Comparison of ENCODE assay signal across 18 mouse cellular contexts in the genomic region with DNA sequence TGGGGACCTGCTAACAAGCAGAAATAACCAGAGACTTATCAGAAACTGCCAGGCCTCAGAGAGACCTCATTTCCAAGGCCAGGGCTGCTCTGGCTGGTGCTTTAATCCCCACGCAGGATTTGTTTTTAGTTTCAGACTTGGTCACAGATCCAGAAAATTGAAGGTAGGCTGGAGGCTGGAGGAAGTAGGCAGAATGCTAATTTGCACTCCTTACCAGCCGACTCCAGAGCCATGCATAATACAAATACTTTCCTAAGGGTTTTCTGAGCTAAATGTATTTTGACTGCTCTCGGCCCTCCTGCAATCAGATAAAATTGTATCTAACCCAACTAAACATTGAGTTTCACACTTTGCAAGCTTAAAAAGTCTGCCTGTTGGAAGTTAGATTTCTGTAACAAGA.
A peak's percentile ranks its signal among the peaks of the same experiment; 100 is the strongest.
DNase-seq lines count a peak whose midpoint lies in the region; ATAC-seq lines count a peak whose summit lies in the region.
"Had no signal": no experiment of that assay in that cellular context is flagged by ENCODE, and none has a peak within 500 bp of the region (broad histone marks: within the 10 kb centered on the region; RNA-seq: fewer than 3 reads in every experiment).

No protein-coding gene starts in this region.

- WGBS in limb, embryonic 12.5 days, result 66% methylated on average over 3 of the region's 3 CpGs
- WGBS in intestine, embryonic 16.5 days, result 70% methylated on average over 3 of the region's 3 CpGs

- ATAC-seq in limb, embryonic 12.5 days (ENCODE audit: insufficient number of reproducible peaks, insufficient read depth, low FRiP score, low TSS enrichment, low read depth), result no peak
- no peak for ATAC-seq in intestine, embryonic 16.5 days
- ATAC-seq: inflammation-experienced regulatory T-cells, adult 6 months; lung, postnatal 0 days had no signal

- H3K9me3 ChIP-seq in limb, embryonic 12.5 days, result no peaks in the 10 kb centered on the region
- no peaks in the 10 kb centered on the region for H3K9me3 ChIP-seq in intestine, embryonic 16.5 days (ENCODE audit: control insufficient read depth, low read length)
- H3K9me3 ChIP-seq: embryonic facial prominence, embryonic 12.5 days; liver, embryonic 15.5 days had no signal

- H3K4me2 ChIP-seq in limb, embryonic 12.5 days, result no peak overlapping the region
- H3K4me2 ChIP-seq in intestine, embryonic 16.5 days (ENCODE audit: low read depth, low read length), result no peak overlapping the region
- H3K4me2 ChIP-seq: embryonic facial prominence, embryonic 12.5 days; liver, embryonic 15.5 days had no signal

- intact Hi-C loops in left cerebral cortex, postnatal 36 days (cut with DNase I), result loop anchor here (2.0 to 5.0 kb wide), 3 partner anchors 28 to 113 kb away; no protein-coding TSS in a partner anchor

- H3K36me3 ChIP-seq in limb, embryonic 12.5 days, result peaks cover 9% of the 10 kb centered on the region
- H3K36me3 ChIP-seq in intestine, embryonic 16.5 days (ENCODE audit: control insufficient read depth, insufficient read depth, low read length), result no peaks in the 10 kb centered on the region
- H3K36me3 ChIP-seq: embryonic facial prominence, embryonic 12.5 days had no signal

- H3K4me1 ChIP-seq in limb, embryonic 12.5 days (replicated peaks), result peaks cover 71% of the 10 kb centered on the region
- H3K4me1 ChIP-seq in intestine, embryonic 16.5 days (ENCODE audit: control insufficient read depth, insufficient read depth, low read length), result no peaks in the 10 kb centered on the region

- H3K9ac ChIP-seq in limb, embryonic 12.5 days (replicated peaks), result no peak overlapping the region
- H3K9ac ChIP-seq in intestine, embryonic 16.5 days (ENCODE audit: low read depth, low read length), result no peak overlapping the region
- H3K9ac ChIP-seq: embryonic facial prominence, embryonic 12.5 days; liver, embryonic 15.5 days had no signal

- no peaks in the 10 kb centered on the region for H3K27me3 ChIP-seq in limb, embryonic 12.5 days
- no peaks in the 10 kb centered on the region for H3K27me3 ChIP-seq in intestine, embryonic 16.5 days (replicated peaks; ENCODE audit: control insufficient read depth, insufficient read depth, low read length)
- H3K27me3 ChIP-seq: embryonic facial prominence, embryonic 12.5 days; liver, embryonic 15.5 days had no signal

- no peak overlapping the region for H3K4me3 ChIP-seq in limb, embryonic 12.5 days (replicated peaks)
- H3K4me3 ChIP-seq in intestine, embryonic 16.5 days (ENCODE audit: low read length), result no peak overlapping the region
- H3K4me3 ChIP-seq: embryonic facial prominence, embryonic 12.5 days; liver, embryonic 15.5 days had no signal

- DNase-seq in frontal cortex, adult 2 months (ENCODE audit: extremely low spot score in 1 of 2, low spot score in 1 of 2), result peak; percentile 56 to 70
- no peak for DNase-seq in frontal cortex, postnatal 14 days (ENCODE audit: low spot score in 2 of 2)
- peak; percentile 32 for DNase-seq in left cerebral cortex, adult 11 months (ENCODE audit: low spot score)
- DNase-seq in left cerebral cortex, postnatal 36 days (ENCODE audit: low spot score in 2 of 2), result no peak
- peak; percentile 84 for DNase-seq in brain, adult 2 months (ENCODE audit: low read depth, low spot score)
- DNase-seq in lung, postnatal 14 days, result no peak
- DNase-seq: adrenal gland, adult 8-10 months; cerebellum, adult 11 months; cerebellum, postnatal 25 days; kidney, adult 9 months; kidney, postnatal 36 days; thymus, postnatal 14 days had no signal

- peak overlapping the region; percentile 9; the same call in 1 of the 2 replicates for H3K27ac ChIP-seq in limb, embryonic 12.5 days
- no peak overlapping the region for H3K27ac ChIP-seq in intestine, embryonic 16.5 days (ENCODE audit: low read length)
- H3K27ac ChIP-seq: embryonic facial prominence, embryonic 12.5 days; liver, embryonic 15.5 days had no signal

Comparison
In these comparisons a context has a peak if more than half of its experiments do, and no peak if none do; other contexts are left out.
1. DNase-seq: peak in frontal cortex, adult 2 months (2 of 2), left cerebral cortex, adult 11 months (single experiment) and brain, adult 2 months (single experiment); none in frontal cortex, postnatal 14 days (0 of 2), left cerebral cortex, postnatal 36 days (0 of 2) and lung, postnatal 14 days (single experiment).